Mouse (Mus musculus) gastrocnemius, adult 2 months (tissue): ENCODE results near the gene Prdm13. TPM values are rescaled to one million over a fixed set of nuclear protein-coding genes. Genes with fewer than 3 reads are reported as not detected.

Experiments
- DNase-seq: peaks from one replicate; pipeline ENCODE4 v3.0.0; 2022
- H3K27ac ChIP-seq: fragments of 200-600 bp; 2 replicates; pipeline ENCODE4 v1.8.1; 2022; ENCODE audit warnings: mild to moderate bottlenecking
- H3K4me3 ChIP-seq: fragments of 200-600 bp; 2 replicates; pipeline ENCODE4 v1.8.1; 2022; ENCODE audit warnings: mild to moderate bottlenecking, moderate library complexity
- CTCF ChIP-seq: fragments of 200-600 bp; IDR thresholded peaks from 2 replicates; pipeline ENCODE4 v1.8.1; 2022; ENCODE audit warnings: antibody characterized with exemption, mild to moderate bottlenecking, moderate library complexity
- intact Hi-C: fragments of 180-260 bp; cut with DNase I; formaldehyde crosslinking; loops from one replicate; pipeline ENCODE4 v1.15.1; 2025
- total RNA-seq, 2 experiments: library from RNA; stranded (reverse); gene quantifications; 2 replicates each; pipeline ENCODE4 v1.2.3; 2021

Gene Prdm13
- total RNA-seq, 2 experiments from 2014 or later: not detected

DNA sequence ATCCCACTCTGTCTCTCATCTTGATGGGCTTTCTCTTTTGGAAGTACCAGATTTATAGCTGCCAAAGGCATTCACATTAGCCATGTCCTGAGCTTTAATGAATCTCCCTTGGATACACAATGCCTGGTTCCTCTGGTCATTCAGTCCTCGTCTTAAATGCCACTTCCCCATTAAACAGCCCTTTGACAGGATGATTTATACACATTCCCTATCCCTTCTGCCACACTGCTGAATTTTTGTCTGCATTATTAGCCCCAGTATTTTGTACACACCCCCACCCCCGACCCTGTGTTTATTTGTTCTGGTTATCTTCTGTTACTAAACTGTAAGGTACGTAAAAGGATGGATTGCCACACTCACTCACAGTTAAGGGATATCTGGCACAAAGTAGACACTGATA lies 27.6 kb downstream of the Prdm13 start:
- H3K4me3 ChIP-seq: no peak overlapping the region
- H3K27ac ChIP-seq: no peak overlapping the region
- intact Hi-C loops: no loop called here
- no peak for TF ChIP-seq CTCF
- no peak for DNase-seq

DNA sequence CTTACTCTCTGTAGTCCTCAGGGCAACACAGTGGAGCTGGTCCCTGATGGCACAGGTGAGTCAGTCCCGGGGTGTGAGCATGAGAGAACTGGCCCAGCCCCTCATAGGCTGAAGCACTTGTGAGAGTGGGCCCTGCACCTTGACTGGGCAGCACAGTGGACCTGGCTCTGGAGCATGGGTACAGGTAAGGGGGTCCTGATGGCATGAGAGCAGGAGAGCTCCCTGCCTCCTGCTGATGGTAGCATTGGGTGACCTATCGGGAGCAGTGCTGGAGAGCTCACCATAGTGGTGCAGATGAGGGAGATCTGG lies 56.5 kb downstream of the Prdm13 start:
- intact Hi-C loops: no loop called here
- no peak overlapping the region for H3K27ac ChIP-seq
- no peak overlapping the region for H3K4me3 ChIP-seq
- DNase-seq: no peak
- TF ChIP-seq CTCF: no peak

DNA sequence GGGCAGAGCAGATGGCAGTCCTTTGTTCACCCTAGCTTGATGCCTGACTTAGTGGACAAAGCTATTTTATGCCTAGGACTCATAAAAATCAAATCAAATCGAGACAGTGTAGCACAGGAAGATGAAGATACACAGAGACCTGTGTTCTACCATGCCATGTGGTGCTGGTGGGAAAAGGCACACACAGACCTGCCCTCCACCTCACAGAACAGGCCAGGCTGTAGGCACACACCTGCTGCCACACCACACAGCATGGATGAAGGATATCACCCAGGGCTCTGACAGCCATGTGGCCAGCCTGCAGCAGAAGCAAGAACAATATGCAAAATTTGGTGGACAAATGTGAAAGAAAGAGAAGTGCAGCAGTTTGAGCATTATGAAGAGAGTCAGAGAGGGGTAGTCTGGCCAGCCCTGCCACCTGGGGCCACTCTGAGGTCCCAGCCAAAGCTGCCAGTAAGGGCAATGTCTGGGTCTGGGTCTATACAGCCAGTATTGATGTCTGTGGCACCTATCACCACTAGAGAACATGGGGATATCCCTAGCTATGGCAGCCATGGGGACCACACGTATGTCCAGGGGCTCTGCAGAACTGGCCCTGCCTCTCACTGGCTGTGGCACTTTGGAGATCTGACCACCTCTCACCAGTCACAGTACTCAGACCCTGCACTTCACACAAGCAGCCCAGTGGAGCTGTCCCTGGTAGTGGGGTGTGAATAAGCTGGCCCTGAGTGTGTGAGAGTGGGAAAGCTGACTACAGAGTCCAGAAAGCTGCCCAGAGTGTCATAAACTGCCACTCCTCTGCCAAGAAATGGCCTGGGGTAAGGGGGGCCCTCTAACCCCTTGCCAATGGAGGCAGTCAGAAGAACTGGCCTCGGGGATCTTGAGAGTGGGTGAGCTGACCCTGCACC lies 57.1 kb downstream of the Prdm13 start:
- intact Hi-C loops: no loop called here
- Histone ChIP-seq H3K4me3 (no peak overlapping the region), H3K27ac (no peak overlapping the region)
- DNase-seq: no peak
- TF ChIP-seq CTCF: no peak

Other genes with a start within 250 kb of the Prdm13 start
- gene Ccnc, start 41.7 kb upstream of the Prdm13 start, total RNA-seq: 10 to 100 TPM; 10.1 to 11.8 TPM
- 10 to 100 TPM; 21.2 to 22.3 TPM for gene Usp45, start 81.2 kb upstream of the Prdm13 start, total RNA-seq
- 10 to 100 TPM; 10.8 to 15.1 TPM for gene Tstd3, start 81.2 kb upstream of the Prdm13 start, total RNA-seq
- gene Pnisr, start 161.6 kb upstream of the Prdm13 start, total RNA-seq: 10 to 100 TPM; 48.9 to 49.2 TPM
- 10 to 100 TPM; 12.3 to 22.2 TPM for gene Coq3, start 193.7 kb upstream of the Prdm13 start, total RNA-seq
- gene Faxc, start 245.4 kb upstream of the Prdm13 start, total RNA-seq: under 1 TPM; 0.89 to 0.98 TPM